16 mouse cellular contexts compared by ENCODE assay signal in genomic region chr19:23653154-23653553, GRCm38 (mm10). TPM values are rescaled to one million over a fixed set of nuclear protein-coding genes. Genes with fewer than 3 reads are reported as not detected.
DNase-seq lines count a peak whose midpoint lies in the region; ATAC-seq and TF ChIP-seq lines count a peak whose summit lies in the region.
"Had no signal": no experiment of that assay in that cellular context is flagged by ENCODE, and none has a peak within 500 bp of the region (broad histone marks: within the 10 kb centered on the region; RNA-seq: fewer than 3 reads in every experiment).

No protein-coding gene starts in this region.

- no peak for TF ChIP-seq EP300 in stomach, postnatal 0 days (optimal IDR thresholded peaks at IDR 0.05)

- H3K9me3 ChIP-seq in forebrain, embryonic 10.5 days = no peaks in the 10 kb centered on the region
- H3K9me3 ChIP-seq in forebrain, postnatal 0 days (ENCODE audit: low read length) = no peaks in the 10 kb centered on the region
- H3K9me3 ChIP-seq in kidney, embryonic 15.5 days (replicated peaks) = no peaks in the 10 kb centered on the region
- H3K9me3 ChIP-seq in stomach, embryonic 14.5 days (ENCODE audit: control insufficient read depth, low read depth, low read length) = no peaks in the 10 kb centered on the region
- H3K9me3 ChIP-seq in stomach, postnatal 0 days (ENCODE audit: control insufficient read depth, low read length) = no peaks in the 10 kb centered on the region
- H3K9me3 ChIP-seq in neural tube, embryonic 14.5 days (ENCODE audit: control insufficient read depth, low read length) = no peaks in the 10 kb centered on the region
- H3K9me3 ChIP-seq: forebrain, embryonic 13.5 days; heart, embryonic 12.5 days had no signal

- no peaks in the 10 kb centered on the region for H3K36me3 ChIP-seq in forebrain, embryonic 10.5 days (replicated peaks)
- H3K36me3 ChIP-seq in forebrain, postnatal 0 days (ENCODE audit: insufficient read depth) = no peaks in the 10 kb centered on the region
- no peaks in the 10 kb centered on the region for H3K36me3 ChIP-seq in kidney, embryonic 15.5 days
- H3K36me3 ChIP-seq in stomach, embryonic 14.5 days (ENCODE audit: control insufficient read depth, insufficient read depth, low read length) = no peaks in the 10 kb centered on the region
- no peaks in the 10 kb centered on the region for H3K36me3 ChIP-seq in stomach, postnatal 0 days (ENCODE audit: control insufficient read depth, insufficient read depth, low read length)
- H3K36me3 ChIP-seq in neural tube, embryonic 14.5 days (ENCODE audit: control insufficient read depth, insufficient read depth, low read length) = no peaks in the 10 kb centered on the region
- H3K36me3 ChIP-seq: heart, embryonic 12.5 days had no signal

- H3K27ac ChIP-seq in forebrain, embryonic 10.5 days = no peak overlapping the region
- no peak overlapping the region for H3K27ac ChIP-seq in forebrain, postnatal 0 days (ENCODE audit: low read depth, low read length)
- no peak overlapping the region for H3K27ac ChIP-seq in kidney, embryonic 15.5 days
- no peak overlapping the region for H3K27ac ChIP-seq in stomach, embryonic 14.5 days (ENCODE audit: low read length)
- no peak overlapping the region for H3K27ac ChIP-seq in stomach, postnatal 0 days (replicated peaks)
- H3K27ac ChIP-seq in neural tube, embryonic 14.5 days (ENCODE audit: low read depth, low read length) = no peak overlapping the region
- H3K27ac ChIP-seq: forebrain, embryonic 13.5 days had no signal

- no peak for ATAC-seq in forebrain, postnatal 0 days
- ATAC-seq in kidney, embryonic 15.5 days (replicated peaks; ENCODE audit: low FRiP score) = no peak
- ATAC-seq in stomach, embryonic 14.5 days (ENCODE audit: insufficient number of reproducible peaks, insufficient read depth, low FRiP score, low read depth) = no peak
- ATAC-seq in stomach, postnatal 0 days (ENCODE audit: low FRiP score, low TSS enrichment) = no peak
- ATAC-seq in neural tube, embryonic 14.5 days (ENCODE audit: low read depth) = peak; percentile 34; the same call in 1 of the 2 replicates

- H3K9ac ChIP-seq in forebrain, postnatal 0 days = no peak overlapping the region
- no peak overlapping the region for H3K9ac ChIP-seq in kidney, embryonic 15.5 days
- no peak overlapping the region for H3K9ac ChIP-seq in stomach, embryonic 14.5 days (replicated peaks; ENCODE audit: low read depth, low read length)
- H3K9ac ChIP-seq in stomach, postnatal 0 days (ENCODE audit: low read length) = no peak overlapping the region
- H3K9ac ChIP-seq in neural tube, embryonic 14.5 days (replicated peaks; ENCODE audit: low read depth, low read length) = no peak overlapping the region
- H3K9ac ChIP-seq: forebrain, embryonic 13.5 days; heart, embryonic 12.5 days; liver, postnatal 0 days had no signal

- no peak for TF ChIP-seq CTCF in forebrain, postnatal 0 days (IDR thresholded peaks at IDR 0.05; ENCODE audit: low read depth)
- TF ChIP-seq CTCF in stomach, postnatal 0 days (IDR thresholded peaks at IDR 0.05; ENCODE audit: low read depth) = no peak

- H3K4me1 ChIP-seq in forebrain, embryonic 10.5 days = peaks cover 9% of the 10 kb centered on the region
- 0 out of 2 replicates have a peak, but pooled peaks cover 3% of the 10 kb centered on the region for H3K4me1 ChIP-seq in forebrain, postnatal 0 days (ENCODE audit: insufficient read depth)
- H3K4me1 ChIP-seq in kidney, embryonic 15.5 days = peaks cover 8% of the 10 kb centered on the region; the same call in 1 of the 2 replicates
- H3K4me1 ChIP-seq in stomach, embryonic 14.5 days (ENCODE audit: control insufficient read depth, insufficient read depth, low read length) = no peaks in the 10 kb centered on the region
- H3K4me1 ChIP-seq in stomach, postnatal 0 days (replicated peaks; ENCODE audit: control insufficient read depth, insufficient read depth) = no peaks in the 10 kb centered on the region
- H3K4me1 ChIP-seq in neural tube, embryonic 14.5 days (ENCODE audit: control insufficient read depth, insufficient read depth, low read length) = no peaks in the 10 kb centered on the region

- no peak overlapping the region for H3K4me2 ChIP-seq in forebrain, postnatal 0 days (ENCODE audit: low read depth)
- peak overlapping the region; percentile 51; the same call in 1 of the 2 replicates for H3K4me2 ChIP-seq in kidney, embryonic 15.5 days
- peak overlapping the region; percentile 31; the same call in 1 of the 2 replicates for H3K4me2 ChIP-seq in stomach, embryonic 14.5 days (replicated peaks; ENCODE audit: low read depth, low read length)
- H3K4me2 ChIP-seq in stomach, postnatal 0 days (replicated peaks; ENCODE audit: low read depth) = no peak overlapping the region
- H3K4me2 ChIP-seq in neural tube, embryonic 14.5 days (ENCODE audit: low read depth, low read length) = no peak overlapping the region

- peaks cover 14% of the 10 kb centered on the region for H3K27me3 ChIP-seq in forebrain, embryonic 10.5 days (ENCODE audit: poor library complexity, severe bottlenecking)
- H3K27me3 ChIP-seq in forebrain, postnatal 0 days (ENCODE audit: insufficient read depth, low read length) = no peaks in the 10 kb centered on the region
- 0 out of 2 replicates have a peak, but pooled peaks cover 2% of the 10 kb centered on the region for H3K27me3 ChIP-seq in kidney, embryonic 15.5 days
- no peaks in the 10 kb centered on the region for H3K27me3 ChIP-seq in stomach, embryonic 14.5 days (ENCODE audit: control insufficient read depth, insufficient read depth, low read length)
- H3K27me3 ChIP-seq in stomach, postnatal 0 days (ENCODE audit: control insufficient read depth, insufficient read depth, low read length) = no peaks in the 10 kb centered on the region
- no peaks in the 10 kb centered on the region for H3K27me3 ChIP-seq in neural tube, embryonic 14.5 days (ENCODE audit: control insufficient read depth, insufficient read depth, low read length)
- H3K27me3 ChIP-seq: forebrain, embryonic 13.5 days had no signal

- DNase-seq in forebrain, embryonic 10.5 days (ENCODE audit: extremely low spot score, low spot score) = no peak
- DNase-seq in forebrain, postnatal 0 days = no peak
- DNase-seq in kidney, adult 18-20 months = no peak
- no peak for DNase-seq in stomach, postnatal 0 days (ENCODE audit: low spot score)
- DNase-seq in layer of hippocampus, adult 11-12 months (ENCODE audit: low spot score) = no peak

- 94% methylated on average over 5 of the region's 5 CpGs for WGBS in forebrain, embryonic 10.5 days
- WGBS in forebrain, postnatal 0 days = 91% methylated on average over 5 of the region's 5 CpGs
- WGBS in kidney, embryonic 15.5 days = 88% methylated on average over 5 of the region's 5 CpGs
- WGBS in stomach, embryonic 14.5 days = 89% methylated on average over 5 of the region's 5 CpGs
- WGBS in stomach, postnatal 0 days = 89% methylated on average over 5 of the region's 5 CpGs
- 89% methylated on average over 5 of the region's 5 CpGs for WGBS in neural tube, embryonic 14.5 days

- 0 out of 2 replicates have a peak overlapping the region, but pooled peaks have one; percentile 41 for H3K4me3 ChIP-seq in forebrain, embryonic 10.5 days
- no peak overlapping the region for H3K4me3 ChIP-seq in forebrain, postnatal 0 days (ENCODE audit: low read depth, low read length)
- no peak overlapping the region for H3K4me3 ChIP-seq in kidney, embryonic 15.5 days (replicated peaks)
- no peak overlapping the region for H3K4me3 ChIP-seq in stomach, embryonic 14.5 days (ENCODE audit: low read depth, low read length)
- H3K4me3 ChIP-seq in stomach, postnatal 0 days (ENCODE audit: low read depth, low read length) = no peak overlapping the region
- H3K4me3 ChIP-seq in neural tube, embryonic 14.5 days (ENCODE audit: low read depth, low read length) = no peak overlapping the region

RNA-seq across cellular contexts. Expression of gene 1700028P14Rik, which starts 0.5 kb away (rescaled TPM):
- polyA plus RNA-seq in forebrain, embryonic 10.5 days (2016; fragmentation: Nextera tagmentation; extraction: Ambion mirVana) = 0.25 and 0.50 TPM in 2 replicates
- total RNA-seq in forebrain, postnatal 0 days (2014; rRNA removed) = 0.29 and 1.6 TPM in 2 replicates
- polyA plus RNA-seq in forebrain, postnatal 0 days (2015; fragmentation: Nextera tagmentation; extraction: Ambion mirVana) = 2.7 and 3.8 TPM in 2 replicates
- polyA plus RNA-seq in kidney, embryonic 15.5 days (2015; fragmentation: Nextera tagmentation; extraction: Ambion mirVana) = 0.32 and 0.36 TPM in 2 replicates
- not detected in 2 replicates for polyA plus RNA-seq in stomach, embryonic 14.5 days (2014; fragmentation: Nextera tagmentation; extraction: Ambion mirVana)
- not detected in 2 replicates for polyA plus RNA-seq in stomach, postnatal 0 days (2015; fragmentation: Nextera tagmentation; extraction: Ambion mirVana)
- polyA plus RNA-seq in neural tube, embryonic 14.5 days (2014; fragmentation: Nextera tagmentation; extraction: Ambion mirVana) = 0.32 and 1.6 TPM in 2 replicates
- total RNA-seq: adrenal gland, adult 18-20 months; gastrocnemius, postnatal 4 days; hematopoietic stem cell, adult 5-6 weeks; MEL; neutrophil, adult 5-6 weeks had no signal
- polyA plus RNA-seq: heart, embryonic 12.5 days; liver, postnatal 0 days had no signal

RNA-seq across cellular contexts. Expression of gene Ptar1, which starts 34.1 kb away (rescaled TPM):
- polyA plus RNA-seq in forebrain, embryonic 10.5 days (2016; fragmentation: Nextera tagmentation; extraction: Ambion mirVana) = 7.8 and 8.0 TPM in 2 replicates
- total RNA-seq in forebrain, postnatal 0 days (2014; rRNA removed) = 13.3 and 17.1 TPM in 2 replicates
- polyA plus RNA-seq in forebrain, postnatal 0 days (2015; fragmentation: Nextera tagmentation; extraction: Ambion mirVana) = 2.6 and 4.7 TPM in 2 replicates
- 5.6 and 7.1 TPM in 2 replicates for polyA plus RNA-seq in kidney, embryonic 15.5 days (2015; fragmentation: Nextera tagmentation; extraction: Ambion mirVana)
- 12.1 and 15.0 TPM in 2 replicates for polyA plus RNA-seq in stomach, embryonic 14.5 days (2014; fragmentation: Nextera tagmentation; extraction: Ambion mirVana)
- 2.7 and 3.4 TPM in 2 replicates for polyA plus RNA-seq in stomach, postnatal 0 days (2015; fragmentation: Nextera tagmentation; extraction: Ambion mirVana)
- polyA plus RNA-seq in neural tube, embryonic 14.5 days (2014; fragmentation: Nextera tagmentation; extraction: Ambion mirVana) = 7.5 and 12.6 TPM in 2 replicates

Comparison
In these comparisons a context has a peak if more than half of its experiments do, and no peak if none do; other contexts are left out.
1. H3K4me2 ChIP-seq: peak in kidney, embryonic 15.5 days (single experiment) and stomach, embryonic 14.5 days (single experiment); none in forebrain, postnatal 0 days (single experiment), stomach, postnatal 0 days (single experiment) and neural tube, embryonic 14.5 days (single experiment).